Mouse (Mus musculus): ENCODE measurements around the gene Acox3. TPM values are rescaled to one million over a fixed set of nuclear protein-coding genes. Genes with fewer than 3 reads are reported as not detected.

Acox3 gene
- polyA plus RNA-seq, 1 experiment from 2014 or later: 2.2 TPM

DNA sequence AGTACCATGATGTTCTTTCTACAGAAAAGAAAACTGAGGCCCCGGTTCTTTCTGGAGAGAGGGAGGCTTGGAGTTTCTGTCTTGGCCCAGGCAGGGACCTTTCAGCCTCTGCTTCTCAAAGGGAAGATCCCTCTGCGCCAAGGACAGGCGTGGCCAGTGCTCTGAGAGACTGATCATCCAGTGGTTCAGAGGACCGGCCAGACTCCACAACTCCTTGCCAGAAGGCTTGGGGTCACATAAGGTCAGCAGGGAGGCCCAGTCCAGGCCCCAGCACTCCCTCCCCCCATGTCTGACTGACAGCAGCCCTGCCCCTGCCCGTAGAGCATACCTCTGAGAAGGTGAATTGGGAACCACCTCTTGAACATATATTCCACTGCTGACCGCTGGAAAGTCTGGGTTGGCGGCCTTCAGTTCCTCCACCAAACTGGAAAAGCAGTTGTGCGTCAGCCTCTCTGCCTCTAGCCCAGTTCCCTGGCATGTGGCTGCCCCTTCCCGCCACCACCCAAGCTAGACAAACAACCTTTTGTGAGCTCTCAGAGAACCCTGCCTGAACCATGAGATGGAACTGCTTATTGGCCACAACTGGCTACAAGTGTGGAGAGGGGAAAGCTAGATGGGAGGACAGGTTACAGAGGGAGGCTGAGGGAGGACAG lies 71.0 kb downstream of the Acox3 start:
- ATAC-seq (ENCODE audit: low read depth) (no peak), DNase-seq (no peak)
- no peak overlapping the region for H3K27ac ChIP-seq
- H3K4me2 ChIP-seq: no peak overlapping the region
- H3K9me3 ChIP-seq (replicated peaks): no peaks in the 10 kb centered on the region
- H3K27me3 ChIP-seq: no peaks in the 10 kb centered on the region
- no peak overlapping the region for H3K9ac ChIP-seq
- H3K36me3 ChIP-seq: no peaks in the 10 kb centered on the region
- no peak overlapping the region for H3K4me3 ChIP-seq (replicated peaks)
- 70% methylated on average over 9 of the region's 9 CpGs for WGBS (ENCODE audit: insufficient replicate concordance)
- no peaks in the 10 kb centered on the region for H3K4me1 ChIP-seq (replicated peaks)

DNA sequence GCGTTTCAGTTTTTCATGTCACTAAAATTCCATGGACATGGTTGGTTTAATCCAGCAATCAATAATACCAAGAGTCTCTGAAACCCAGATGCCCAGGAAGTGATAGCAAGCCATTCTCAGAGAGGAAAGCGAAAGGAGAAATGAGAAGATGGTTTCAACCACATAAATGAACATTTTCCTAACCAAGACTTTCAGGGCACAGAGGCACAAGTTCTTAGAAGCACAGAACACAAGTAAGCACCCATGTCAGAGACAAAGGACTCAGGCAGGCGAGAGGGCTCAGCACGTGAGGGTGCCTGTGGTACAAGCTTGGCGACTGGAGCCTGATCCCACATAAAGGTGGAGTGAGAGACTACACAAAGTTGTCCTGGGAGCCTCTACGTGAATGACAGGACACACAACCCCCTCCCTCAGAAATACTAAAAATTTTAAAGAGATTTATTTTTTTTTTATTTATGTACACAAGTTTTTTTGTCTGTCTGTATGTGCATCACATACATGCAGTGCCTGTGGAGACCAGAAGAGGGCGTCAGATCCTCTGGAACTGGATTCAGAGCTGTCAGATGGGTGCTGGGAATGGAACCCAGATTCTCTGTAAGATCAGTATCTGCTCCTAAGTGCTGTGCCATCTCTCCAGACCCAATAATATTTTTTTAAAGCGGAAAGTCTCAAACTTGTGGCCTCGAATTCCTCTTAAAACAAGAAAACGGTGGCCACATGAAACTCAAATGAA lies 73.1 kb downstream of the Acox3 start:
- Histone ChIP-seq H3K36me3 (no peaks in the 10 kb centered on the region), H3K4me2 (no peak overlapping the region), H3K4me3 (replicated peaks) (no peak overlapping the region), H3K4me1 (replicated peaks) (no peaks in the 10 kb centered on the region), H3K27ac (no peak overlapping the region), H3K9ac (no peak overlapping the region), H3K9me3 (replicated peaks) (no peaks in the 10 kb centered on the region), H3K27me3 (no peaks in the 10 kb centered on the region)
- DNase-seq (no peak), ATAC-seq (ENCODE audit: low read depth) (no peak)
- WGBS (ENCODE audit: insufficient replicate concordance): 68% methylated on average over 10 of the region's 10 CpGs

DNA sequence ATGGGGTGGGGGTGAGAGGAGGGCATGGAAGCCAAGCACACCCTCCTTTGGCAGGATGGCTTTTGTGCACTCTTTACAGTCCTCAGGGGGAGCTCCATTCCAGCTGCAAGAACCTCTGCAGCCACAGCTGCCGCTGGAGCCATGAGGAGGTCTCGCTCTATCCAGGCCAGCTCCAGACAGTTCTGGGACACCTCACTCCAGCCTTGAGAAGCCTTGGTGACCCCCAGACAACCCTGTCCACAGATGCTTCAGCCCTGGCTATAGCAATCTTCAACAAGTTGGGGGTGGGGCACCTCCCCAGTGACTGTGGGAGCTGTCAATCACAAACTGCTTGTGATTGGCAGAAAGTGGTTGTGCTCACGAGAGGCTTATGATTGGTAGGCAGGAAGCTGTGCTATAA lies 76.7 kb downstream of the Acox3 start:
- Histone ChIP-seq H3K27me3 (no peaks in the 10 kb centered on the region), H3K36me3 (no peaks in the 10 kb centered on the region), H3K9ac (no peak overlapping the region), H3K9me3 (replicated peaks) (no peaks in the 10 kb centered on the region), H3K4me3 (replicated peaks) (no peak overlapping the region), H3K4me2 (no peak overlapping the region), H3K4me1 (replicated peaks) (no peaks in the 10 kb centered on the region), H3K27ac (no peak overlapping the region)
- ATAC-seq (ENCODE audit: low read depth) (no peak), DNase-seq (no peak)
- 68% methylated on average over 3 of the region's 3 CpGs for WGBS (ENCODE audit: insufficient replicate concordance)

DNA sequence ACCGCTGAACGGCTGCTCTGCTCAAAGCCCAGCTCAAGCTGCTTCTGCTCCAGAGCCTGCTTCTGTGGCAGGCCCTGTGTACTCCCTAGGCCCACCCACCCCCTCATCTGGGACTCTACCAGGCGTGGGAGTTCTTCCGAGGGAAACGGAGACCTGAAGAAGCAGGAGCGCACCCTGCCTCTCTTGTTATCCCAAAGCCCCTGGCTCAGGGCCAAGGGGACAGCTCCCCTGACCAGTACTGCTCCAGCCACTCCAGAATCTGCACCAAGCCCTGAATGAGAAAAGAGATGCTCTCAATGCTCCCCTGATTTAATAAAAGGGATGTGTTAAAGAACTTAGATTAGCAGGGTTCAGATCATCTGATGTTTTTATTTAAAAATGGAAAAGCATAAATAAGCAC lies 78.4 kb downstream of the Acox3 start:
- Histone ChIP-seq H3K9ac (no peak overlapping the region), H3K9me3 (replicated peaks) (no peaks in the 10 kb centered on the region), H3K27me3 (no peaks in the 10 kb centered on the region), H3K36me3 (no peaks in the 10 kb centered on the region), H3K4me2 (no peak overlapping the region), H3K4me1 (replicated peaks) (no peaks in the 10 kb centered on the region), H3K27ac (no peak overlapping the region), H3K4me3 (replicated peaks) (no peak overlapping the region)
- ATAC-seq (ENCODE audit: low read depth) (no peak), DNase-seq (no peak)
- WGBS (ENCODE audit: insufficient replicate concordance): 55% methylated on average over 6 of the region's 6 CpGs

DNA sequence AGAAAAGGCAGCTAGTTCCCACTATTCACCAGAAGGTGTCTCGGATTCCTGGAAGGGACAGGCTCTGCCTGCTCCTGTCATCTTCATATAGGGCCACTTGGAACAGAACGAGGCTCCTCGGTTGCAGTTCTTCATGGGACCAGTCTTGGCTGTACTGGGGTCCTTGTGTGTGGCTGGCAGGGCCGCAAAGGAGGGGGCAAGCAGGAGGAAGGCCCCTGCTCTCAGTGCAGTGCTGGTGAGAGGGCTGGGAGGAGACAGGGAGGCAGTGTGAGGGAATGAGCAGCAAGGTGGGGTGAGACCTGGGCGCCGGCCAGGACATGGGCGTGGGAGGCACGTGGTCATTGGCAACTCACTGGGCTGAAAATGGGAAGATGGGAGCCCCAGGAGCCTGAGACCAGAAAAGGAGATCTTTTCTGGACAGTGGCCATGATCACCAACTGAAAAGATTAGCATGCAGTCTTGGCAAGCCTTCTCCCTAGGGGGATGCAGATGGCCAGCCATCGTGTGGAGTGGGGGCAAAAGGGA lies 79.2 kb downstream of the Acox3 start:
- H3K36me3 ChIP-seq: no peaks in the 10 kb centered on the region
- no peaks in the 10 kb centered on the region for H3K4me1 ChIP-seq (replicated peaks)
- H3K4me3 ChIP-seq (replicated peaks): no peak overlapping the region
- no peaks in the 10 kb centered on the region for H3K27me3 ChIP-seq
- ATAC-seq (ENCODE audit: low read depth) (no peak), DNase-seq (no peak)
- H3K4me2 ChIP-seq: no peak overlapping the region
- WGBS (ENCODE audit: insufficient replicate concordance): 58% methylated on average over 9 of the region's 9 CpGs
- no peaks in the 10 kb centered on the region for H3K9me3 ChIP-seq (replicated peaks)
- no peak overlapping the region for H3K27ac ChIP-seq
- no peak overlapping the region for H3K9ac ChIP-seq

Other genes starting within 250 kb of the Acox3 start
- gene Hmx1, start 193.9 kb upstream of the Acox3 start, polyA plus RNA-seq (2015; fragmentation: Nextera tagmentation; extraction: Ambion mirVana): not detected in 2 replicates
- gene Cpz, start 57.3 kb upstream of the Acox3 start, polyA plus RNA-seq (2015; fragmentation: Nextera tagmentation; extraction: Ambion mirVana): 1.2 and 1.4 TPM in 2 replicates
- gene Trmt44, start 8.0 kb upstream of the Acox3 start, polyA plus RNA-seq (2015; fragmentation: Nextera tagmentation; extraction: Ambion mirVana): 3.1 and 3.4 TPM in 2 replicates
- gene Htra3, start 96.7 kb downstream of the Acox3 start, polyA plus RNA-seq (2015; fragmentation: Nextera tagmentation; extraction: Ambion mirVana): 1.0 and 1.3 TPM in 2 replicates
- gene Sh3tc1, start 156.9 kb downstream of the Acox3 start, polyA plus RNA-seq (2015; fragmentation: Nextera tagmentation; extraction: Ambion mirVana): 2.1 TPM in 2 replicates
- 0.03 and 0.18 TPM in 2 replicates for gene Ablim2, start 174.8 kb downstream of the Acox3 start, polyA plus RNA-seq (2015; fragmentation: Nextera tagmentation; extraction: Ambion mirVana)